Mouse (Mus musculus) liver, adult 2 months (tissue): Measurements from ENCODE around the gene Nme6. TPM values are rescaled to one million over a fixed set of nuclear protein-coding genes. Genes with fewer than 3 reads are reported as not detected.
A peak's percentile ranks its signal among the peaks of the same experiment; 100 is the strongest.

Source experiments
- DNase-seq: peaks from one replicate; pipeline ENCODE4 v3.0.0-alpha.2; 2011; ENCODE audit warnings: low read depth, low spot score; ENCODE audit errors: extremely low read depth
- H3K27ac ChIP-seq: fragments of 200-500 bp; replicated peaks from 2 replicates; pipeline ENCODE4 v1.5.1; 2012; ENCODE audit warnings: low read depth, mild to moderate bottlenecking, control low read depth, inconsistent platforms, low read length; ENCODE audit not compliant: insufficient read depth
- H3K27me3 ChIP-seq: fragments of 200-500 bp; 2 replicates; pipeline ENCODE4 v1.6.1; 2012; ENCODE audit warnings: mild to moderate bottlenecking, moderate library complexity, low read length, inconsistent platforms; ENCODE audit not compliant: control insufficient read depth, insufficient read depth
- H3K36me3 ChIP-seq: fragments of 200-500 bp; 2 replicates; pipeline ENCODE4 v1.6.1; 2012; ENCODE audit warnings: low read length, inconsistent platforms; ENCODE audit not compliant: control insufficient read depth, insufficient read depth
- H3K4me1 ChIP-seq: fragments of 200-500 bp; 2 replicates; pipeline ENCODE4 v1.6.1; 2011; ENCODE audit warnings: low read length; ENCODE audit not compliant: control insufficient read depth, insufficient read depth
- H3K4me3 ChIP-seq: fragments of 200-500 bp; 2 replicates; pipeline ENCODE4 v1.5.1; 2011; ENCODE audit warnings: low read depth, mild to moderate bottlenecking, control low read depth, low read length, moderate library complexity; ENCODE audit not compliant: insufficient read depth
- H3K79me2 ChIP-seq: fragments of 200-500 bp; 2 replicates; pipeline ENCODE4 v1.6.1; 2012; ENCODE audit warnings: inconsistent platforms, mild to moderate bottlenecking, low read length, moderate library complexity; ENCODE audit not compliant: control insufficient read depth, insufficient read depth
- H3K9ac ChIP-seq: fragments of 200-500 bp; 2 replicates; pipeline ENCODE4 v1.6.1; 2012; ENCODE audit warnings: low read depth, mild to moderate bottlenecking, control low read depth, inconsistent platforms, low read length
- CTCF ChIP-seq: fragments of 200-500 bp; IDR thresholded peaks from 2 replicates; pipeline ENCODE4 v1.5.1; 2011; ENCODE audit warnings: low read depth, low read length, control low read depth
- POLR2A ChIP-seq: fragments of 200-500 bp; IDR thresholded peaks from 2 replicates; pipeline ENCODE4 v1.6.1; 2011; ENCODE audit warnings: low read length, control low read depth; ENCODE audit not compliant: insufficient read depth; ENCODE audit errors: extremely low read depth
- WGBS: fragments of 180-500 bp; shearing (Covaris S2); methylation state at CpG from one replicate; pipeline ENCODE4 v1.1.7; 2018; 5-methylcytosine and 5-hydroxymethylcytosine counted together
- polyA plus RNA-seq: library from polyadenylated mRNA; depleted of rRNA; stranded (reverse); fragments of >200 nt; gene quantifications from 2 replicates; pipeline ENCODE4 v1.2.3, GENCODE M21; 2012
- total RNA-seq: library from RNA; depleted of rRNA; stranded (reverse); fragments of >200 nt; gene quantifications from 2 replicates; pipeline ENCODE4 v1.2.3, GENCODE M21; 2014

Nme6 gene
- total and polyA plus RNA-seq, 2 experiments = 27.6 to 44.5 TPM

GRCm38 (mm10) chr9:109825739-109826138 is 6.8 kb upstream of the Nme6 start:
- no peak for DNase-seq
- H3K27me3 ChIP-seq = no peaks in the 10 kb centered on the region
- H3K79me2 ChIP-seq = no peaks in the 10 kb centered on the region
- TF ChIP-seq POLR2A (no peak), CTCF (no peak)
- no peak overlapping the region for H3K9ac ChIP-seq
- 46% methylated on average over 4 of the region's 4 CpGs for WGBS
- H3K27ac ChIP-seq = no peak overlapping the region
- no peak overlapping the region for H3K4me3 ChIP-seq
- no peaks in the 10 kb centered on the region for H3K4me1 ChIP-seq
- no peaks in the 10 kb centered on the region for H3K36me3 ChIP-seq

DNA sequence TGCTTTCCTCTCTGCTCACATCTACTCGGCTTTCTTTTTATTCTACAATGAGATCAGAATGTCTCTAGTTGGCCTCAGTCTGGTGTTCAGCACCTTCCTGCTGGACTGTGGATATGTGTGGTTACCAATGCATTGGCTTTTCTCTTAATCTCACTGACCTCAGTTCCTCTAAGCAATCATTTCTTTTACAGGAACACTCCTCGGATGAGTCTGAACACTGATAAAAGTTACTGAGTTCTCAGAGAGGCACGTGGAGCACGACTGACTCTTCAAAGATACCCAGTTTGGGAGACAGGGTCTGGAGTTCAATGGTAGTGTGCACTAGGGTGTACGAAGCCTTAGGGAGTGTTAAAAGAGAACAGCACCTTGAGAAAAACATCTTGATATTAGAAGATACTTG is 6.4 kb upstream of the Nme6 start:
- Histone ChIP-seq H3K79me2 (no peaks in the 10 kb centered on the region), H3K4me1 (no peaks in the 10 kb centered on the region), H3K27me3 (no peaks in the 10 kb centered on the region), H3K9ac (no peak overlapping the region), H3K27ac (no peak overlapping the region), H3K4me3 (no peak overlapping the region), H3K36me3 (no peaks in the 10 kb centered on the region)
- DNase-seq = no peak
- WGBS = 56% methylated on average over 5 of the region's 5 CpGs
- no peak for TF ChIP-seq POLR2A
- no peak for TF ChIP-seq CTCF

- Histone ChIP-seq H3K36me3 (no peaks in the 10 kb centered on the region), H3K79me2 (no peaks in the 10 kb centered on the region), H3K4me1 (peaks cover 1% of the 10 kb centered on the region; the same call in 1 of the 2 replicates), H3K9ac (peak overlapping the region; percentile 81), H3K4me3 (peak overlapping the region; percentile 60), H3K27me3 (no peaks in the 10 kb centered on the region), H3K27ac (peak overlapping the region; percentile 65)
- TF ChIP-seq CTCF (no peak), POLR2A (no peak)
- WGBS = 2% methylated on average over 6 of the region's 6 CpGs
- DNase-seq = no peak
Observed at GRCm38 (mm10) chr9:109833088-109833412, 501 bp downstream of the Nme6 start.

GRCm38 (mm10) chr9:109849312-109849758 is 16.8 kb downstream of the Nme6 start, which contains the start of gene Camp:
TSS of gene Camp (minus strand) at chr9:109849617.
- TF ChIP-seq CTCF (no peak), POLR2A (no peak)
- no peak for DNase-seq
- Histone ChIP-seq H3K4me1 (no peaks in the 10 kb centered on the region), H3K4me3 (no peak within 1 kb of the TSS), H3K9ac (no peak within 1 kb of the TSS), H3K27me3 (no peaks in the 10 kb centered on the region), H3K27ac (no peak within 1 kb of the TSS), H3K36me3 (peaks cover 7% of the 10 kb centered on the region), H3K79me2 (no peaks in the 10 kb centered on the region)
- WGBS = 73% methylated on average over 6 of the region's 6 CpGs

DNA sequence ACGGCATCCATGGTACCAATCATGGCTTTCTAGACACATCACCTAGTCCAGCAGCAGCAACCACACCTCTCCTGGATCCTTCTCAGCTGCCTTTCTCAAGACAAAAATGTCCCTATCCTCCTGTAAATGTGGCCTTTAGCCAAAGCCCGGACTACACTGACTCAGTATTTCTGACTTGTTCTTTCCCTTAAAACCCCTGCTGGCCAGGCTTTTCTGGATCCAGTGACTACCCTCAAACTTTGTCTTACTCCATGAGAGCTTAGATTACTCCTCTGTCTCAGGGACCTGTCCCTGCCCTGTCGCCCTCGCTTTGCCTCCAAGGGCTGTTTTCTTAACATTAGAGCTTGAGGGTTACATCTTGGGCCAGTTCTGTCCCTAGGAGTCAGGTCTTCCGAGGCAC is 17.6 kb downstream of the Nme6 start:
- no peak overlapping the region for H3K27ac ChIP-seq
- no peaks in the 10 kb centered on the region for H3K4me1 ChIP-seq
- H3K4me3 ChIP-seq = no peak overlapping the region
- H3K79me2 ChIP-seq = no peaks in the 10 kb centered on the region
- TF ChIP-seq CTCF (no peak), POLR2A (no peak)
- DNase-seq = no peak
- no peaks in the 10 kb centered on the region for H3K27me3 ChIP-seq
- H3K9ac ChIP-seq = no peak overlapping the region
- 90% methylated on average over 5 of the region's 5 CpGs for WGBS
- H3K36me3 ChIP-seq = 0 out of 2 replicates have a peak, but pooled peaks cover 2% of the 10 kb centered on the region

GRCm38 (mm10) chr9:109854341-109854740 is 21.8 kb downstream of the Nme6 start:
- no peaks in the 10 kb centered on the region for H3K36me3 ChIP-seq
- no peak overlapping the region for H3K9ac ChIP-seq
- no peak for DNase-seq
- H3K27me3 ChIP-seq = no peaks in the 10 kb centered on the region
- no peaks in the 10 kb centered on the region for H3K79me2 ChIP-seq
- TF ChIP-seq CTCF = no peak
- TF ChIP-seq POLR2A = no peak
- no peaks in the 10 kb centered on the region for H3K4me1 ChIP-seq
- WGBS = 94% methylated on average over 2 of the region's 2 CpGs
- no peak overlapping the region for H3K27ac ChIP-seq
- H3K4me3 ChIP-seq = no peak overlapping the region
